Mouse (Mus musculus): ENCODE measurements around the gene Clca3a2. TPM values are rescaled to one million over a fixed set of nuclear protein-coding genes. Genes with fewer than 3 reads are reported as not detected.
"Not testable (repeated sequence)": the region's sequence is repeated elsewhere in the genome, so short reads cannot be mapped to it uniquely, and the experiment has no call there.

The Clca3a2 gene
- polyA plus RNA-seq (2012; ENCODE audit: insufficient read depth, insufficient read length, low replicate concordance, missing spikeins), result not detected in 2 replicates

DNA sequence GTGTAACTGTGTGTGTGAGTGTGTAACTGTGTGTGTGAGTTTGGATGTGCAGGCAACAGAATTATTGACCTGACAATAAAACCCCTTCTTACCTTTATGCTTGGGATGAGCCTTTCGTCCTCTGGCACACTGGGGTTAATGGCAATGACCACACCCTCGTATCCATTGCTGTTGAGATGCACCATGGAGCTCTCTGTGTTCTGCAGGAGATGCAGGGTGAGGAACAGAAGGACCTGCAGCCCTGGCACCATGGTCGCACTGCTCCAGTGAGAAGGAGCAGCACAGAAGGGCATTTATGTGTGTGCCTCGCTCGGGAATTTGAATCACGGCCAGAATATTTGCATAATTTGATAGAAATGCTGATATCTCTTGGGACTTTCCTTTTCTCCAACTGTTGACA is at the start of gene Clca3a2:
TSS of gene Clca3a2 (minus strand) at position 276 of the 400 bp plus-strand sequence.
- H3K4me1 ChIP-seq (ENCODE audit: control insufficient read depth, insufficient read depth, low read length); H3K27ac ChIP-seq (ENCODE audit: insufficient read depth, low read depth, low read length); H3K4me3 ChIP-seq (ENCODE audit: insufficient read depth, low read depth, low read length): not testable (repeated sequence)
- 64% methylated on average over 6 of the region's 6 CpGs for WGBS

DNA sequence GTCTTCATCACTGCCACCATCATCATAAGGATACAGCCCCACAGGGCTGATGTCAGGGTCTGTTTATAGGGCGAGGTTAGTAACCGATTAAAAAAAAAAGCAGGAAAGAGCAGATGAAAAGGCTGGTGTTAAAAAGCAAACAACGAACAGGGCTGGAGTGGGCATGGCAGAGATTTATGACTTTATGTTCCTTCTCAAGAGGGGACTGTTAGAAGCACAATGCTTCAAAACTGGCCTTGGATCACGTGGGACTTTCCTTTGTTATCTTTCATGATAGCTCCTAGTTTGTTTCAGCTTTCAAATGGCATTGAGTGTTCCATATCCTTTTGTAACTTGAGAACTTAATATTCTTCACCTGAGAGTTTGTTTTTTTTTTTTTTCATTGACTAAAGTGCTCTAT is 30.3 kb upstream of the Clca3a2 start:
- Histone ChIP-seq H3K4me3 (ENCODE audit: insufficient read depth, low read depth, low read length) (no peak overlapping the region), H3K4me1 (ENCODE audit: control insufficient read depth, insufficient read depth, low read length) (no peaks in the 10 kb centered on the region), H3K27ac (ENCODE audit: insufficient read depth, low read depth, low read length) (no peak overlapping the region)
- no peak for TF ChIP-seq POLR2A (IDR thresholded peaks at IDR 0.05; ENCODE audit: insufficient read depth, low read depth, low read length)
- no peak for TF ChIP-seq CTCF (IDR thresholded peaks at IDR 0.05; ENCODE audit: insufficient read depth, low read depth, low read length)
- 75% methylated on average over 4 of the region's 4 CpGs for WGBS

DNA sequence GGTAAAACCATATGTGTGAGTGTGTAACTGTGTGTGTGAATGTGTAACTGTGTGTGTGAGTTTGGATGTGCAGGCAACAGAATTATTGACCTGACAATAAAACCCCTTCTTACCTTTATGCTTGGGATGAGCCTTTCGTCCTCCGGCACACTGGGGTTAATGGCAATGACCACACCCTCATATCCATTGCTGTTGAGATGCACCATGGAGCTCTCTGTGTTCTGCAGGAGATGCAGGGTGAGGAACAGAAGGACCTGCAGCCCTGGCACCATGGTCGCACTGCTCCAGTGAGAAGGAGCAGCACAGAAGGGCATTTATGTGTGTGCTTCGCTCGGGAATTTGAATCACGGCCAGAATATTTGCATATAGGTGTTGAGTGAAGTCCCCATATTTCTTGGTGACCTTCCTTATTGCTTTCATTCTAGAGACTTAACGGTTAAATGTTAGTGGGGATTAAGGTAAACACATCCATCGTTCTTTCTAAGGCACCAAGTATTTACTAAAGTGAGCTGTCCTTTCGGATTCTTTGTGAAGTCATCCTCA is 29.8 kb upstream of the Clca3a2 start, which contains the start of gene Clca3b:
TSS of gene Clca3b (minus strand) at position 344 of the 543 bp plus-strand sequence.
- WGBS, result 87% methylated on average over 9 of the region's 9 CpGs

DNA sequence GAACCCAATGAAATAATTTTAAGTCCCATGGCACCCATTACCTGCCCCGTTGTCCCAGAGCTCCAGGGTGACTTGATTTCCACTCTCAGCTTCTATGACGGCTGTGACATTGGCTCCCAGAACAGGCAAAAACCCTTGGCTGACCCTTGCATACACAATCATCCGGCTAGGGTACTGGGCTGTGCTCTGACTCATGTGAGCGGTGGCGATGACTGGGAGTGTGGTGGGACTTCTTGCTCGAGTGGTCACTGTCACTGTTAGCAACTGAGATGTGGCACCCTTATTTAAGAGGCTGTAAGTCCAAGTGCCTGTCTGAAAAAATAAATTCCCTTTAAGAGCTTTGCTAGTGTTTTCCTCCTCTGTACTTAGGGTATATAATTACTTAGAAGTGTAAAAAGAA is 8.0 kb upstream of the Clca3a2 start:
- Histone ChIP-seq H3K4me3 (ENCODE audit: insufficient read depth, low read depth, low read length) (no peak overlapping the region), H3K27ac (ENCODE audit: insufficient read depth, low read depth, low read length) (no peak overlapping the region), H3K4me1 (ENCODE audit: control insufficient read depth, insufficient read depth, low read length) (peaks cover 3% of the 10 kb centered on the region)
- TF ChIP-seq POLR2A (IDR thresholded peaks at IDR 0.05; ENCODE audit: insufficient read depth, low read depth, low read length) (no peak), CTCF (IDR thresholded peaks at IDR 0.05; ENCODE audit: insufficient read depth, low read depth, low read length) (no peak)
- WGBS, result 43% methylated on average over 6 of the region's 6 CpGs

More for the DNA sequence above, 29.8 kb upstream of the Clca3a2 start, which contains the start of gene Clca3b:
- H3K4me3 ChIP-seq (ENCODE audit: insufficient read depth, low read depth, low read length); H3K4me1 ChIP-seq (ENCODE audit: control insufficient read depth, insufficient read depth, low read length); H3K27ac ChIP-seq (ENCODE audit: insufficient read depth, low read depth, low read length): not testable (repeated sequence)

DNA sequence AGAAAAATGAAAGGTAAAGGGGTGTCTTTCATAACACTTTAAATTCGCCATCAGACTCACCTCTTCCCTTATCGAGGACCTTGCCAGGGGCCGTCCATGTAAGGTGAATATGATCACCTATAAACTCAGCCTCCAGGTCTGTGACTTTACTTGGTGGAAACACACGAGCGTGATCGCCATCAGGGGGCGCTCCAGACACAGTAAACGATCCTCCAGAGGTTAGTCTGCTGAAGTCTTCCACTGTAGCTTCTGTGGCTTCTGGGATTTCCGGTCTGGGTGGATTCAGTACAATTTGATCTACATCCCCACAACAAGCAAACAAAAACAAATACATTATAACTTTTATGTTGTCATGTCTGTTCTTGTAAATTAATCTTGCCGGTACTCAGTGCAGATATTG is 5.9 kb upstream of the Clca3a2 start:
- peaks cover 3% of the 10 kb centered on the region for H3K4me1 ChIP-seq (ENCODE audit: control insufficient read depth, insufficient read depth, low read length)
- no peak overlapping the region for H3K27ac ChIP-seq (ENCODE audit: insufficient read depth, low read depth, low read length)
- WGBS, result 15% methylated on average over 10 of the region's 10 CpGs
- H3K4me3 ChIP-seq (ENCODE audit: insufficient read depth, low read depth, low read length), result no peak overlapping the region
- TF ChIP-seq POLR2A (IDR thresholded peaks at IDR 0.05; ENCODE audit: insufficient read depth, low read depth, low read length), result no peak
- TF ChIP-seq CTCF (IDR thresholded peaks at IDR 0.05; ENCODE audit: insufficient read depth, low read depth, low read length), result peak; percentile 58

DNA sequence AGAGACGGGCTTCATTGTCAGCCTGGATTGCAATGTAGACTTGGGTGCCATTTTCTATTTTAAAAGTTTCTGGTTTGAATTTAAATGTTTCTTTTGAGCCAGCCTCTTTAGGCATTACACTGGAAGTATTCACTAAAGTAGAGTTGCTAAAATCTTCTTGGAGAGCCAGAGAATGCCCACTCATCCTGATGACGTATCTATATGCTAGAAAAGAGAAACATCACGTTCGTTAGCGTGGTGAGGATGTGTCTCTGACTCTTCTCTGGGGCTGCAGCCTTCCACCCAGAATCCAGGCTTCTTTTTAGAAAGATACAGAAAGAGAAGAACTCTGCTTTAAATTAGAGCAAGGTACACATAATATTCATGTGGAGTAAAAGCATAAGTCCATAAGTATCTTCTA is 4.0 kb upstream of the Clca3a2 start:
- WGBS, result 70% methylated on average over 5 of the region's 5 CpGs
- H3K4me3 ChIP-seq (ENCODE audit: insufficient read depth, low read depth, low read length), result no peak overlapping the region
- no peak for TF ChIP-seq CTCF (IDR thresholded peaks at IDR 0.05; ENCODE audit: insufficient read depth, low read depth, low read length)
- no peak for TF ChIP-seq POLR2A (IDR thresholded peaks at IDR 0.05; ENCODE audit: insufficient read depth, low read depth, low read length)
- H3K4me1 ChIP-seq (ENCODE audit: control insufficient read depth, insufficient read depth, low read length), result peaks cover 3% of the 10 kb centered on the region
- H3K27ac ChIP-seq (ENCODE audit: insufficient read depth, low read depth, low read length), result no peak overlapping the region

DNA sequence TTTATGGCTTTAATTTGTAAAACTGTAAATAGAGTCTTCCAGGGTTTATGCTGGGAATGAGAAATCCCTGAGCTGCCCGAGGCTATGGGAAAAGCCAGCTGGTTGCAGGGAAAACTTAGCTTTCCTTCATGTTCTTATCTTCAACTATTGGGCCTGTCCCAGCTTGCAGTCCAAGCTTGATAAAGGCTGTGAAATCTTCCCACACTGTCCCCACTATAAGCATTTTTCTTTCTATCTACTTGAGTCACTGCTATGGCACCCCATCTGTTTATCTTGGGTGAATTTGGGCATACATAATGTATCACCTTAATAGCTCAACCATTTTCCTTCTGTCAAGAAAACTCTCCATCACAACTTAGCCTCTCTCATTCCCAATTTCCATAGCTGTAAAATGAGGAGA is 1.3 kb upstream of the Clca3a2 start:
- H3K4me1 ChIP-seq (ENCODE audit: control insufficient read depth, insufficient read depth, low read length), result no peaks in the 10 kb centered on the region
- no peak overlapping the region for H3K4me3 ChIP-seq (ENCODE audit: insufficient read depth, low read depth, low read length)
- TF ChIP-seq POLR2A (IDR thresholded peaks at IDR 0.05; ENCODE audit: insufficient read depth, low read depth, low read length), result no peak
- TF ChIP-seq CTCF (IDR thresholded peaks at IDR 0.05; ENCODE audit: insufficient read depth, low read depth, low read length), result no peak
- H3K27ac ChIP-seq (ENCODE audit: insufficient read depth, low read depth, low read length), result no peak overlapping the region
- 59% methylated on average over 1 of the region's 1 CpGs for WGBS

DNA sequence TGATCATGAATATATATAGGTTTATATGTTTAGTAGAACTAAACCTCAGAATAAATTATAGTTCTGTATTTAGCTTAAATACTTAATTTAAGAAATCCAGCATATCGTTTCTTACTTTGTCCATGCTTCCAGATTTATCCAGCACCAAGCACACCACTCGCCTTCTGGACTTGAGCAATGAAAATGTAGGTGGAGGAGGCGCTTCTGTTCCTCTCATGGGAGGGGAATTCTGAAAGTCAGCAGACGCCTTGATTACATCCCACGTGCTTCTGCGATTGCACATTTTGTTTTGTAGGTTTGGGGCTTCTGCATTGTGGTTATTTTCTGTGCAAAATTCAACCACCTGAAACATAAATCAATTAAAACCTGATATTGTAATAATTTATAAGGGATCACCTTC is 6.0 kb downstream of the Clca3a2 start:
- H3K4me1 ChIP-seq (ENCODE audit: control insufficient read depth, insufficient read depth, low read length); H3K27ac ChIP-seq (ENCODE audit: insufficient read depth, low read depth, low read length); H3K4me3 ChIP-seq (ENCODE audit: insufficient read depth, low read depth, low read length): not testable (repeated sequence)
- 52% methylated on average over 6 of the region's 6 CpGs for WGBS

DNA sequence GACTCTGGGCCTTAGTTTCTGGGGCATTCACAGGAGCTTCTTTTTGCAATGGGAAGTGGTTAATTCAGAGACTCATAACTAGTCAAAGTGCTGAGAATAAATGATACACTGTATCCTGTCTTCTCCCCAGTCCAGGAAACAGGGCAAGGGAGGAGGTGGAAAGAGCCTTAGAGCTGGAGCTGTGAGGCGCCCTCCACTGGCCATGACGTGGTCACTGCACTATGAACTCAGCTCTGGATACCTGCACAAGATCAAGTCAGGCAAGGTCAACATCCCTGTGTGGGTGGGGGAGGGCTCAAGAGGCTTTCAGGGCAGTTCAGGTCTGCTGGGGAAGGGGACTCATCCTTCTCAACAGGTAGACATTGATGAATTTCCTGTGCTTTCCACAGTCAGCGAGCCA is 7.5 kb downstream of the Clca3a2 start:
- Histone ChIP-seq H3K4me3 (ENCODE audit: insufficient read depth, low read depth, low read length) (no peak overlapping the region), H3K4me1 (ENCODE audit: control insufficient read depth, insufficient read depth, low read length) (no peaks in the 10 kb centered on the region), H3K27ac (ENCODE audit: insufficient read depth, low read depth, low read length) (no peak overlapping the region)
- no peak for TF ChIP-seq POLR2A (IDR thresholded peaks at IDR 0.05; ENCODE audit: insufficient read depth, low read depth, low read length)
- no peak for TF ChIP-seq CTCF (IDR thresholded peaks at IDR 0.05; ENCODE audit: insufficient read depth, low read depth, low read length)
- 40% methylated on average over 3 of the region's 3 CpGs for WGBS

DNA sequence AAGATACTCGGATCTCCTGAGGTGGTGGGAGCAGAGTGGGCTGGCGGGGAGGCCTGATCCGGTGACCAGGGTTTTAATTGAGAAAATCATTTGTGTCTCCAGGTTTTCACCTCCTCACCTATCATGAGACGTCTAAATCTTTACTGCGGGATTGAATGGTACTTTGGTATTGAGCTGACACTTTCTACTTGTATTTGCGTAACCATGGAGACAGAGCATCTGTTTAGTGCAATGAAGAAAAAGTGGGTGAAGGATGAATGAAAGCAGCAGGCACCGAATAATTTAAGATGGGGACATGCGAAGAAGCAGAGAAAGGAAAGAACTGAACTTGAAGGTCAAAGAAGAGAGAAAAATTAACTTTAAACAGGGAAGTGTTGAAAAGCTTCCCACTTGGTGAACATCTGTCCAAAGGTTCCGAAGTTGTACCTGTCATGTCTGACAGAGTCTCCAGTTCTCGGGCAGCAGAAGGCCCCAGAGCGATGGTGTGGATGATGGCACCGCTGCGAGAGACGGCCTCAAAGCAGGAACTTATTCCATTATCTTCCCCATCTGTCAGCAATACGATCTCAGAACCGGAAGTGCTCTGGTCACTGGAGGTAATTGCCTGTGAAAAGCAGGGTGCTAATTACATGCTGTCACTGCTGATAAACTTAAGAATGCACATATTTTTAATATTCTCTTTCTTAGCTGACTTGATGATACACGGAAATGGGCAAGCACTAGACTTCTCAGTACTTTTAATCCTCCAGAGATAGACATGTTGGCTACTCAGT is 11.0 kb downstream of the Clca3a2 start:
- not testable (repeated sequence) for H3K27ac ChIP-seq (ENCODE audit: insufficient read depth, low read depth, low read length); H3K4me1 ChIP-seq (ENCODE audit: control insufficient read depth, insufficient read depth, low read length); H3K4me3 ChIP-seq (ENCODE audit: insufficient read depth, low read depth, low read length)
- 61% methylated on average over 16 of the region's 17 CpGs for WGBS

DNA sequence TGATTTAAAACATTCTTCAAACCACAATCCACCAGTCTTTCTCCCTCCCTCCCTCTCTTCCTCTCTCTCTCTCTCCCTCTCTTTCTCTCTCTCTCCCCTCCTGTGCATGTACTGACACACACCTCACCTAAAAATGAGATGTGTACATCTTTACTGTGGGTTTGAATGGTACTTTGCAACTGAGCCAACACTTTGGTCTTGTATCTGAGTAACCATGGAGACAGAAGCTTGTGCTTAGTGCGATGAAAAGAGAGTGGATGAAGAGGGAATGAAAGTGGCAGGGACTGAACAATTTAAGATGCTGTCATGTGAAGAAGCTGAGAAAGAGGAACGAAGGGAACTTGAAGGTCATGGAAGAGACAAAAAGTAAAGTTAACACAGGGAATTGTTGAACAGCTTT is 12.7 kb downstream of the Clca3a2 start:
- H3K4me3 ChIP-seq (ENCODE audit: insufficient read depth, low read depth, low read length); H3K27ac ChIP-seq (ENCODE audit: insufficient read depth, low read depth, low read length); H3K4me1 ChIP-seq (ENCODE audit: control insufficient read depth, insufficient read depth, low read length): not testable (repeated sequence)
- 21% methylated on average over 2 of the region's 2 CpGs for WGBS

Data from olfactory bulb, adult 2 months (tissue).